Mouse (Mus musculus): ENCODE data around the gene Gnb1. TPM values are rescaled to one million over a fixed set of nuclear protein-coding genes. Genes with fewer than 3 reads are reported as not detected.
"Not testable (repeated sequence)": the region's sequence is repeated elsewhere in the genome, so short reads cannot be mapped to it uniquely, and the experiment has no call there.

Gene Gnb1
- 120 and 143 TPM in 2 replicates for total RNA-seq (2017)

- ATAC-seq (ENCODE audit: extremely low read depth, insufficient number of reproducible peaks, low FRiP score, poor library complexity, severe bottlenecking): peak; percentile 76
These were observed at the start of gene Gnb1 for GRCm38 (mm10) chr4:155490990-155491504. TSS of gene Gnb1 (plus strand) at chr4:155491361.

- no peak for ATAC-seq (ENCODE audit: extremely low read depth, insufficient number of reproducible peaks, low FRiP score, poor library complexity, severe bottlenecking)
These were observed 48.4 kb upstream of the Gnb1 start for GRCm38 (mm10) chr4:155442808-155443207.

GRCm38 (mm10) chr4:155451597-155451996 lies 39.6 kb upstream of the Gnb1 start:
- ATAC-seq (ENCODE audit: extremely low read depth, insufficient number of reproducible peaks, low FRiP score, poor library complexity, severe bottlenecking): no peak

- ATAC-seq (ENCODE audit: extremely low read depth, insufficient number of reproducible peaks, low FRiP score, poor library complexity, severe bottlenecking): no peak
These were observed 32.6 kb upstream of the Gnb1 start for GRCm38 (mm10) chr4:155458575-155458974.

- no peak for ATAC-seq (ENCODE audit: extremely low read depth, insufficient number of reproducible peaks, low FRiP score, poor library complexity, severe bottlenecking)
These were observed 28.1 kb upstream of the Gnb1 start for GRCm38 (mm10) chr4:155463050-155463449.

- no peak for ATAC-seq (ENCODE audit: extremely low read depth, insufficient number of reproducible peaks, low FRiP score, poor library complexity, severe bottlenecking)
These were observed 27.6 kb upstream of the Gnb1 start for GRCm38 (mm10) chr4:155463611-155464010.

GRCm38 (mm10) chr4:155464061-155464460 lies 27.1 kb upstream of the Gnb1 start:
- no peak for ATAC-seq (ENCODE audit: extremely low read depth, insufficient number of reproducible peaks, low FRiP score, poor library complexity, severe bottlenecking)

GRCm38 (mm10) chr4:155465607-155466006 lies 25.6 kb upstream of the Gnb1 start:
- no peak for ATAC-seq (ENCODE audit: extremely low read depth, insufficient number of reproducible peaks, low FRiP score, poor library complexity, severe bottlenecking)

GRCm38 (mm10) chr4:155466080-155466479 lies 25.1 kb upstream of the Gnb1 start:
- no peak for ATAC-seq (ENCODE audit: extremely low read depth, insufficient number of reproducible peaks, low FRiP score, poor library complexity, severe bottlenecking)

GRCm38 (mm10) chr4:155467237-155468010 lies 23.7 kb upstream of the Gnb1 start:
- ATAC-seq (ENCODE audit: extremely low read depth, insufficient number of reproducible peaks, low FRiP score, poor library complexity, severe bottlenecking): no peak

- no peak for ATAC-seq (ENCODE audit: extremely low read depth, insufficient number of reproducible peaks, low FRiP score, poor library complexity, severe bottlenecking)
These were observed 22.2 kb upstream of the Gnb1 start, which contains the start of gene Tmem52 for GRCm38 (mm10) chr4:155468952-155469351. TSS of gene Tmem52 (plus strand) at chr4:155469114.

GRCm38 (mm10) chr4:155469590-155470262 lies 21.4 kb upstream of the Gnb1 start:
- ATAC-seq (ENCODE audit: extremely low read depth, insufficient number of reproducible peaks, low FRiP score, poor library complexity, severe bottlenecking): no peak

- ATAC-seq (ENCODE audit: extremely low read depth, insufficient number of reproducible peaks, low FRiP score, poor library complexity, severe bottlenecking): no peak
These were observed 20.8 kb upstream of the Gnb1 start for GRCm38 (mm10) chr4:155470263-155470953.

- no peak for ATAC-seq (ENCODE audit: extremely low read depth, insufficient number of reproducible peaks, low FRiP score, poor library complexity, severe bottlenecking)
These were observed 20.2 kb upstream of the Gnb1 start for GRCm38 (mm10) chr4:155470997-155471396.

- no peak for ATAC-seq (ENCODE audit: extremely low read depth, insufficient number of reproducible peaks, low FRiP score, poor library complexity, severe bottlenecking)
These were observed 19.8 kb upstream of the Gnb1 start for GRCm38 (mm10) chr4:155471406-155471805.

- ATAC-seq (ENCODE audit: extremely low read depth, insufficient number of reproducible peaks, low FRiP score, poor library complexity, severe bottlenecking): no peak
These were observed 18.4 kb upstream of the Gnb1 start for GRCm38 (mm10) chr4:155472716-155473290.

GRCm38 (mm10) chr4:155473319-155473718 lies 17.8 kb upstream of the Gnb1 start:
- ATAC-seq (ENCODE audit: extremely low read depth, insufficient number of reproducible peaks, low FRiP score, poor library complexity, severe bottlenecking): no peak

- not testable (repeated sequence) for ATAC-seq (ENCODE audit: extremely low read depth, insufficient number of reproducible peaks, low FRiP score, poor library complexity, severe bottlenecking)
These were observed 17.4 kb upstream of the Gnb1 start for GRCm38 (mm10) chr4:155473796-155474195.
